Mouse (Mus musculus) liver (tissue): ENCODE measurements around the gene Smad1.
A peak's percentile ranks its signal among the peaks of the same experiment; 100 is the strongest.

Source experiments
- DNase-seq: peaks from one replicate; pipeline ENCODE4 v3.0.0-alpha.2; 2020; ENCODE audit warnings: mixed read lengths

The Smad1 gene

DNA sequence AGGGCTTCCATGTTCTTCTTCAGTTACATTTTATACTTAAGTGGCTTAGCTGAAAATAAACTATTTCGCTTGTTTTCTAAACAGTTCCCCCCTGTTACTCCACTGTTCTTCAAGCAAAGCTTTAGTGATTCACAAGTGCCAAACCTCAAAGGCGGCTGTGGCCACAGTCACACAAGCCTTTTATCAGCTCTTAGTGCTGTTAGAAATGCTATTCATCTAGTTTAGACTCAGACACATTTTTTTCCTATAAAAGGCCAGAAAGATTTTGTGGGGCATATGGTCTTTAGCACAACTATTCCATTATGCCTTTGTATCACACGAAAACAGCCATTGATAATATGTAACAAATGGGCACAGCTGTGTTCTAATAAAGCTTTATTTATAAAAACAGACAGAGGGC lies 48.5 kb downstream of the Smad1 start:
- DNase-seq = no peak

DNA sequence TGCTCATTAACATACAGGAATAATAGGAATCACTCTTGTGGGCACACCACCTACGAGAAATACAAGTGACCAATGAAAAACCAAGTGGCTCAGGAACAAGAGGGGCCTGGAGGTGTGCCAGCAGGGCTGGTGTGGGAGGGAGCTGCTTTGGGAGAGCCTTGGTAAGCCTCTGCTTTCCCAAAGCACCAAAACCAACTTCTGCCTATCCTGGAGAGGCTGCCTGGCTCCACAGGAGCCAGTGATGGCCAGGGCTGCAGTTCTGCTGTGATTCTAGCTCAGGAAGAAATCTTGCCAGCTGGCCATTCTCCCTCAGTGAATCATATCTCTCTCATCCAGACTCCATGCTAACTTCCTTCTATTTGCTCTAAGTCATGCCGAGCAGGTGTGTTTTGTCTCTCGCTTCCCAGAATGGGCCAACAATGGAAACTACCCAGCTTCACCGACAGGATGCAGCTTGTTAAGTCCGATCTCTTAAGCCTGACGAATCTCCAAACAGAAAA lies 49.2 kb downstream of the Smad1 start:
- DNase-seq = no peak

DNA sequence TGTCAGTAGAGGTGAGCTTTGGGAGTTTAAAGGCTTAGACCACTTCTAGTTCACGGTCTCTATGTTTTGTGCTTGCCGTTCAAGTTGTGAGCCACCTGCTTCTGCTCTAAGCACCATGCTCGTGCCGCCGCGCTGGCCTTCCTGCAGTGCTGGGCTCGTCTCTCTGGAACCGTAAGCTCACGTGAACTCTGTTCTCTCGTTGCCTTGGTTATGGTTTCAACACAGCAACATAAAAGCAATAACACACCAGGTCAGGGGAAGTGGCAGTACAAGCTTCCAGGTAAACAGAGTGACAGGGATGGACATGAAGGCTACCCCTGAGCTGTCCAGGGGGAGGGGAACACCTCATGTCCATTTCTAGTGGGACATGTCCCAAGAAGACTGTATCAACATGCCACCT lies 52.9 kb downstream of the Smad1 start:
- DNase-seq = no peak

DNA sequence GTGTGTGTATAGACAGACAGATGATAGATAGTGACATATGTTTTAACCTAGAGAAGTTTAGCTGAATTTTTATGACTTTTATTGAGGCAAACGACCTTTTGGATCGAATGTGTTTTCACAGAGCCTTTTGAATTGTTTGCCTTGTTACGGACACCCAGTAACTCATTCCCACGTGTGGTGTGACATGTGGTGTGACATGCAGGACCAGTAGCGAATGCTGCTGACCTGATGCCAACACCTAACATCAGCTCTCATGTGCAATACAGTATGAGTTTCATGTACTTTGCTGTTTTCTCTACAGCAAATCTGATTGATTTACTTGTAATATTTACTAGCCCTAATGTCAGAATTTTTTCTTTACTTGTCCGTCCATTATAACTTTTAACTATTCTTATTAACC lies 53.5 kb downstream of the Smad1 start:
- DNase-seq = no peak

DNA sequence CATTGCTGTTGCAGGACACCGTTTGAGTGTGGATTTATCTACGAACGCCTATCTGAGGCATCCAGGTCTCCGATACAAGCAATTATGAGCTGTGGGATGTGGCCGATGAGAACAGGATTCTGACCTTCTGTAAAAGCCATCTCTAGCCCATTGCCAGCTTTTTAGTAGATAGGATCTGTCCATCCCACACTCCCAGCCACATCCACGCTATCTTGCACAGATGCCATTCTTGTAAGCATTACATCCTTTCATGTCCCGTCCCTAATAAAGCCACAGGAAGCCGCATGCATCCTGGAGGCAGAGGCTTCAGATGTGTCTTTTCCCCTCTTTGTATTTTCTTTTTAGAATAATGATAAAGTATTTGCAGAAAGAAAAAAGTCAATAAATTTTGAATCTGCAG lies 58.1 kb downstream of the Smad1 start:
- no peak for DNase-seq

DNA sequence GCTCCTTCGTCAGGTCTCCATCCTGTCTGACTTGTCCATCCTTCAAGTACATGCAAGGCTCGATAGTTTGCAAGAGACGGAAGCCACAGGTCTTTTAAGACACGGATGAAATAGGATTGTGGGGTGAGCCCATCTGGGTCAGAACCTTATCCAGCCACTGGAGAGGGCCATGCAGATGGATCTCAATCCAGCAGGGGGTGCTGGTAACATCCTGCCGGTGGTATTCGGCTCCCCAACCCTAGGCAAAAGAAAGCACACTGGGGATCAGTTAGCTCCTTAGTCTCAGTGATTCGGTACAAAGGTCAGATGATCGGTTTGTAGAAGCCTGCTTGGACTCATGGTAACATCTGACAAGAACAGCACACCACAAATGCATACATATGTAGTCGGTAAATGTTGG lies 59.8 kb downstream of the Smad1 start:
- no peak for DNase-seq

DNA sequence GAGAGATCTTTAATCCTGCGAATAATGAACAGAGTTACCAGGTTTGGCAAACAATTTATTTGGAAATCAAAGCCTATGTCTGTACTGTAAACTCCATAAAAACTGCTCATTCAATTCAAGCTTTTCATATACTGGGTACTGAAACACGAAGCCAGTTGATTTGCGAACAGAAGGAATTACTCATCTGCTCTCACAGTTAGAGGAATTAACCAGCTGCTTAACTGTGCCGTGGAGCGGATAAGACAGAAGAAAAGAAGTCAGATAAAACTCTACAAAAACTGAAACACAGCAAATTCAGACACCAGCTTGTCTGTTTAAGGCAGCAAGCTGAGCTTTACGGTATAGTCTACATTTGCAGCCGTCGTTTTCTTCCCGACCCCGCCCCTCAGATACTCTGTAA lies 60.7 kb downstream of the Smad1 start:
- DNase-seq = no peak

DNA sequence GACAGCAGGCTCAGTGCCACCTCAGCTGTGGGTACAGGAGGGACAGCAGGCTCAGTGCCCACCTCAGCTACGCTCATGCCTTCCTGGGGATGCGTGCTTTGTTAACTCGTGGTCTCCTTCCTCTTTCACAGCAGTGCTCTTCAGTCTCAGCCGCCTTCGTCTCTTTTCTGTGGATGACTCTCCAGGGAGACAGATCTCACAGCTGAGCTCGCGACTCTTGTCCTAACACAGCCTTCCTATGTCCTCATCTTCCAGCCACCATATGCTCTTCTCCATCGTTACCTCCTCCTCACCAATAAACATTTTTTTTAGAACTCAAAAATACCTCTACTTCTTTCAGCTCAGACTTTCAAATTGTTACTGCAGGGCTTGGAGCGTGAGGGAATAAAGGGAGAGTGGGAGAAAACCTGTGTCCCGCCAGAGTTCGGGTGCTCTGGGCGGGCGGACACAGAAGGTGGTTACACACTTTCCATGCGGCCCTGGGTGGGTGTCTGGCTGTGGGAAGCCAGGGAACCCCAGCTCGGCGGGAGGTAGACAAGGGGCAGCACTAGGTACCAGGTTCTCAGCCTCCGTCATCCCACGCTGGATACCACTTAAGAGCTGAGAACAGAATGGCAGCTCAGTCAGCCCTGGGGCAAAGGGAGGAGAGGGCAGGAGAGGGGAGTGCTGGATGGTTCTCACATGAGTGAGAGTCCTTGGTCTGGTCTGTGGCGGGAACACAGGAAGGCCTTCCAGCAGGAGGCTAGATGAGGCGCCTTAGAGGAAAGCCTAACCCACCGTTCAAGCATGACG lies 67.0 kb downstream of the Smad1 start:
- DNase-seq = no peak

DNA sequence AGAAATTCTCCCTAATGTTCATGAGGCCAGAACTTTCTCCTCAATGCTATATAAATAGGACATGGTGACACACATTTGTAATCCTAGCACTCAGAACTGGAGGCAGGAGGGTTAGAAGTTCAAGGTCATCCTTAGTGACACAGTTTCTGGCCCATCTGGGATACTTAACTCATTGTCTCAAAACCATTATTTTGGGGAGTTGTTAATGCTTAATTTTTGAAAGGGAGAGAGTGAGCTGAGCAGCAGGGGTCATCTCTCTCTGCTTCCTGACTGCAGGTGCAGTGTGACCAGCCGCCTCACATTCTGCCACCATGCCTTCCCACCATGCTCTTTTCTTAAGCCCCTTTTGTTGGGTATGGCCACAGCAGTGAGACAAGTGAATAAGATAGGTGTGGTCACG lies 67.7 kb downstream of the Smad1 start:
- DNase-seq = no peak

DNA sequence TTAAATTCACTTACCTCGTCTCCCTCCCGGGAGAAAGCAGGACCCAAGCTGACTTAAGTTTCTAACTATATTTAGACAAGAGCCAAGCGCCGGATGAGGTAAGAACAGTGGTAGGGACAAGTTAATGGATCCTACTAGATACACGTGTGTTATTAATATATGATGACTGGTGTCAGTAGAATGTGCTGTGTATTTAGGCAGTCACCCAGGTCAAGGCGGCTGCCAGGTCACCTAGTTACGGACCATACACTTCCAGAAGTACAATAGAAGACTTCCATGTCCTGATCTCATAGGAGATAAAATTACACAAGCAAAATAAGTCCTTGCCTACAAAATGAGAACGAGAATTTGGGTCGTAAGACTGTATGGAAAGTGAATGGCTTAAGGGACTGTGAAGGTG lies 68.3 kb downstream of the Smad1 start:
- no peak for DNase-seq

DNA sequence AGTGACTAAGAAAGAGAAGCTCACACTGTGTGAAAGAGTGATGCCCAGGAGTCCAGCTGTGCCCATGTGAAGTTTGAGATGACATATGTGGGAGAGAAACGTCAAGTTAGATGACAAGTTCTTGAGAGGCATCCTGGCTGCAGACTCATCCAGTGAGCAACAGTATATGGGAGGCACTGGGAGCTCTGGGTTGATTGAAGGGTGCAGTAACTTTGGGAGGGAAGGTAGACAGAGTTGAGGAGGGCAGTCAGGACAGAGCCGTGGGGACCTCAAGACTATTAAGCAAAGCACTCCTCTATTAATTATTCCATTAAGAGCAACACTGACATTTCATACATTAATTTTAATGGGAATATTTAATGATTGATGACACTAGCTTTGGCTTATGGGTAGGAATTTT lies 69.6 kb downstream of the Smad1 start:
- no peak for DNase-seq

DNA sequence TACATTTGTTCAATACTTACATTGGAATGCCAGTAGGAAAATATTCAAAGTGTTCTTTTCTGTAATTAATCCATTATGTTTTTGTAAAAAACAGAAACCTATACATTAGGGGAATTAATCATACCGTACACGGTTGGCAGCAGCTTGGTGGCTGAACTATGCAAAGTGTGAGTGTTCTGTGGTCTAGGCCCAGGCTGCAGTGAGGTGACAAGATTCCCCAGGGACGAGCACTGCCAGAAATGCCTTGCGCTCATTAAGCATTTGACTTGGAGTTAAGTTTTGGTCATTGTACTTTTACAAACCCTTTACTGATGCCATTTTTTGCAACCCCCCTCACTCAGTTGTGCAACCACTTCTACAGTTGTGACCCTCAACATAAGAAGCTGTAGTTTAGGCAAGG lies 70.1 kb downstream of the Smad1 start:
- no peak for DNase-seq

DNA sequence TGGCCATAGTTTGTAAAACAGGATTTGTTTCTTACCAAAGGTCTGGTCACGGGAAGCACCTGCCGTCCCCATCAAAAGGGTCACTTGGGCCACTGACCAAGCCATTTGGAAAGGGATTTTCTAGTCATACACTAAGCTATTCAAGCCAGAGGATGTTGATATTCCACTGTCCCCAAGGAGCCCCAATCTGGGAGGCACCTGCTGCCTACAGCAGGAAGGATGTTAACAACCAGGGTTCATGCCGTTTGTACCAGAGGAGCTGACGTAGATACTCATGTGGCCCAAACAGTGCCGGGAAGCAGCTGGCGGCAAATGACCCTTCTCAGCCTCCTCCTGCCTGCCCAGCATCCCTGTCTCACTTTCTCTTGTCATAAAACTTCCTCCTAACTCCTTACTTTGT lies 73.8 kb downstream of the Smad1 start:
- no peak for DNase-seq

DNA sequence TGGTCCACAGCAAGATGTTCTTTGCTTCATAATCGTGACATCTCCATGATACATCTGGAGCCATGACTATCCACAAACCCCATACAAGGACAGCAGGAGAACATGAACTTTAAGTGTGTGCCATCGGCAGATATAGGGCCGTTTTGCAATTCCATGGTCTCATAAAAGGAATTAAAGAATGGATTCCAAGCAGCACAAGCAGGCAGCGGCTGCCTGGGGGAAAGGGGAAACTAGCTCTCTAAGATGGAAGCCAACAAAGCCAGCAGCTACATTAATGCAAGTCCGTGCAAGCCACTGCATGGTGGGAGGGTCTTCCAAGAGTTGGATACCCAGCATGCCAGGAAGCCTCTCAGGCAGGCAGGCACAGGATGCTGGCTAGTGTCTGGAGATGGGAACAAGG lies 74.4 kb downstream of the Smad1 start:
- no peak for DNase-seq

DNA sequence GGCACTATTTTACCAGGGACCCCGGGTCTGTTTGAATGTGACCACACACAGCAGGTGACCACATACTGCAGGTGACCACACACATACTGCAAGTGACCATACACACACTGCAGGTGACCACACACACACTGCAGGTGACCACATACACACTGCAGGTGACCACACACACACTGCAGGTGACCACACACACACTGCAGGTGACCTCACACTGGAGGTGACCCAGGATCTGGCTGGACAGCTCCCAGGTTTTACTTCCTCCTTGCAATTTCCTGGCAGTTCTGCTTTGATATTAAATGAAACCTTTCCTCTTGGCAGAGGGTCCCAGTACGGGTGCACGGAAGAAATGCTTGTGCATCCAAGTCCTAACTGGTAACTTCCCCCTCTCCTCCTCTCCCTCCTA lies 75.3 kb downstream of the Smad1 start:
- DNase-seq = no peak

DNA sequence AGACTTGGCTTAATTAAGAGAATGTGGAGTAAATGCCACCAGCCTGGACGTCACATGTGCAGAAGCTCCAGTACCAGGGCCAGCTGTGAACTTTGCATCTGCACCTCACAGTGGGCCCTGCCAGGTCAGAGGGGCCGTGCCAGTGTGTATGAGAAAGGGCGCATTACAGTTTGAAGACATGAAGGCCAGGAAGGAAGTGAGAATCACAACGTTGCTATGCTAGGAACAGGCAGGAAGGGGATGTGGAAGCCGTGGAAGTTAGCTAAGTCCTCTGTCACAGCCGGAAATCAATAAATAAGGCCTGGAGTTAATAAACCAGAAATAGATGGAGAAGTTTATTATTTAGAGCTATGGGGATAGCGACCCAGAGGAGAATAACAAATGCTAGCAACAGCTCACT lies 76.2 kb downstream of the Smad1 start:
- DNase-seq = no peak

DNA sequence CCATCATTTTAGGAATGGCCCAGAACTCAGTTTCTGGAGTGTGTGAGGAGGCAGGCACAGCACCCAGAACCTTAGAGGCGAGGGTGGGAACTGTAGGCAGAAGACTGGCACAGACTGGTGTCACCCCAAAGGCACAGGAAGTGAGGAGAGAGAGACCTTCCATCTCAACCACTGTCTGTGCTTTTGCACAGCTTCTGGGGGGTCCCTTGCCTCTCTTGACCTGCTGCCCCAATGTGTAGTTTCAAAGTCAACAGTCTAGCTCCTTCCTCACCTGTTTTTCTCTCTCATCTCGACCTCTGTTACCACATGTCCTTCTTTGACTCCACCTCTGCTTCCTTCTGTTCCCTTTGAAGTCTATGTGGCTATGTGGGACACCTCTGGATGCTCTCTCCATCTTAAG lies 88.5 kb downstream of the Smad1 start:
- DNase-seq = no peak

DNA sequence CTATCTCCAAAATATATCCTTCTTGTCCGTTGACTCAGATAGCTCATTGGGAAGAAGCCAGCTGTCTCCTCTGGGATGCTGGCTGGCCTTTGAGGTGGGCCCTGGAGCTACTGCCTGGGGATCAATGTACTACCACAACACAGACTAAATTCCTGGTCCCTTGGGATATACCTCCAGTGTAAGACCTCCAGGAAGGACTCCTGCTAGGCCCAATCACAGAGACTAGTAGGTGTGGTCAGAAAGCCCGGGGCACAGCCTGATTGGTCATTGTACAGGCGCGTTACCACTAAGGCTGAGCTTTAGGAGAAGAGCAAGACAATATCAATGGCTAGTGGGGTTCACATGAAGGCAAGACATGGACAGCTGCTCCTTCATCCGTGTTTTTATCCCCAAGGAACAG lies 93.4 kb downstream of the Smad1 start:
- DNase-seq = no peak

DNA sequence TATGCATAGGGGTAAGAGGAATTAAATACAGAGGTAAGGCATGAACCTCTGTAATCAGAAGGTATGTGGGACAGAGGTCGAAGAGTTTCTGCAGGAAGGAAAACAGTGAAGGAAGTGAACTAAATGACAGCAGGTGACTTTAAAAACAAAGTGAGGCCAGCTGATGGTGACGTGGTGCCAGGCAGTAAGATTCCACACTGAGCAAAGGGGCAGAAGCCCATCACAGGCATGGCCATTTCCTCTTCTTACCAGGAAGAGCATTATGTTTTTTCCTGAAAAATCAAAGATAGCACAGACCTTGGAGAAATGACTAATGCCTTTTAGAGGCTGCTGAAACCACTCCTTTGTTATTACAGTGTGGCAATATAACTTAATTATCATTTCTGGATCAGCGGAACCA lies 97.8 kb downstream of the Smad1 start:
- DNase-seq = no peak

DNA sequence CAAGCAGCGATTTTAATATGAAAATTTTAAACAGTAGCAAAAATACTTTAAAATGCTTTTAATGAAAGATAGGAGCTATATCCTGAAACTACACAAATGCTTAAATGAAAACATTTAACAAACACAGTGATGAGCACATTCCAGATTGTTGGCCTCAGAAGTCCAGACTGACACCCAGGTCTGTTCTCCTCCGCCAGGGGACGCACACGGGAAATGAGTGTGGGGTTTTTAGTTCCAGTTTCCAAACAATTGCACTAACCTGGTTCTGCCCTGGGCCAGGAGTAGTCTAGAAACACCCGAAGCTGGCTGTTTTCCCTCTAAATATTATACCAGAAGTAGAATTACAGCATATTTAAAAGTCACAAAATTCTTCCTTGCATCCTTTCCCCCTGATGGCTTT lies 99.6 kb downstream of the Smad1 start:
- DNase-seq = no peak

DNA sequence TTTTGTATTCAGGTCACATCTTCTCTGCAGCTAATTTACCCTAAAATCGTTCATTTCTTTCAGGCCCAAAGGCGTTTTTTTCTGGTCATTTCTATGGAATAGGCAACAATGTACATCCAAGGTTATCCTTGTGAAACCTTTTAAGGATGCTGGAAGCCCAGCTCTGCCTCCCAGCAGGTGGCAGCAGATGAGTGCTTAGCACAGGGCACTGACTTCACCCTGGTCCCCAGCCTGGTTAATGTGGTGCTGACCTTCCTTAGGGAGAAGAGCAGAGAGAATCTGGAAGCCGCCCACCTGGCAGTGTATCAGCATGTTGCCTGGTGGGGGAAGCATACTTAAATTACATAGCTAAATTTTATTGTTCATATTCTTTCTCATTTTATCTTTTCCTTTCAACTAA lies 101.6 kb downstream of the Smad1 start:
- peak; percentile 58 for DNase-seq

DNA sequence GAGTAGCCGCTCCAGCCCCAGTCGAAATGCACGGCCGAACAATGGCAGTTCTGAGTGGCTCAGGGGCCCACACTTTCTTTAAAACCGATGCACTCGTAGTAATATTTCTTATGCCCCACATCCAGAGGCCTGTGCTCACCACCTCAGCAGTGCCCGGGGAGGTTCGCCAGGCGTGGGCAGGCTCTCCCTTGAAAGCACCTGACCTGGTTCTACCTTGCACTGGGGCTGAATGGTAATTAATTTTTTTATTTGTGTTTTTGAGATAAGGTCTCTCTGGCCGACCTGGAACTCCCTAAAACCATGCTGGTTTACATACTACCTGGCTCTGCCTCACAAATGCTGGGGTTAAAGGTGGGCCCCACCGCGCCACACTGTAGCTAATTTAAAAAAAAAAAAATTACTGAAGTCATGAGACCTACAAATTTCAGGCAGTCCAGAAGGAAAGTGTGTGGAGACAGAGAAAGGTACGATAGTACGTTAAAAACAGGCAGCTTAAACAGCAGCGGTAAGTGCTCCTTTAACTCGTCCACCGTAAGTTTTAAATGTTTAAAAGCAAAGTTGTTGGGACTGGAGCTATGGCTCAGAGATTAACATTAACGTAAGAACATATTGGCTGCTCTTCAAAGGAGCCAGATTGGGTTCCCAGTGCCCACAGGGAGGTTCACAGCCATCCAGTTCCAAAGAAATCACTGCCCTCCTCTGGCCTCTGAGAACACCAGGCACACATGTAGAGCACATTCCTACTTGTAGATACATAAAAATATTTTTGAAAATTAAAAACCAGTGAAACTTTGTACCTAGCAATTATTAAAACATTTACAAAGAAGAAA lies 103.8 kb downstream of the Smad1 start:
- DNase-seq = no peak

DNA sequence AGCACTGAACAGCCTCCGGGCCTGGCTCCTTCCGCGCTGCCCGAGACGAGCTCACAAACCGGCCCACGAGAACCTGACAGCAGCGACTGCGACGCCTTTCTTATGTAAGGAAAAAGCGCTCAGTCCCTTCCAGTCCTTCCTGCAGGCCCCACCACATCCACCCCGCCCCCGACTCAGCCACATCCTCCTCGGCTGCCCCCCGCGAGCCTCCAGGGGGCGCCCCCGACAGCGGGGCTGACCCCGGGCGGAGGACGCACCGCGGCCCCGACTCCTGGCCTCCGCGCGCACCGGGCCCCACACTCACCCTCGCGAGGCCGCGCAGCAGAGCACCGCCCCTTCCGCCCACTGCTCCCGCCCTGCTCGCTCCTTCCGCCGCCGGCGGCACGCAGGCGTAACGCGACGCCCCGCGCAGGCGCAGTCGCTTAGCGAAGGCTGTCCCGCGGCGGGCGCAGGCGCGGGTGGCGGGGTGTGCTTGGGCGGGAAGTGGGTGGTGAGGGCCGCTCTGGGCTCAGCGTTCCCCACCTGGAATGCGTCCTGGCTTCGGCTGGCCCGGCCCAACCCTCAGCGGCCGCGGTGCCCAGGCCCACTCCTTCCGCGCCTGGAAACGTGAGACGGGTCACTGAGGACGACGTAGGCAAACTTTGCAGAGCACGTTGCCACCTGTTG lies 104.6 kb downstream of the Smad1 start, which contains the start of gene Mmaa:
TSS of gene Mmaa (minus strand) at position 328 of the 666 bp plus-strand sequence.
- DNase-seq = peak; percentile 97

DNA sequence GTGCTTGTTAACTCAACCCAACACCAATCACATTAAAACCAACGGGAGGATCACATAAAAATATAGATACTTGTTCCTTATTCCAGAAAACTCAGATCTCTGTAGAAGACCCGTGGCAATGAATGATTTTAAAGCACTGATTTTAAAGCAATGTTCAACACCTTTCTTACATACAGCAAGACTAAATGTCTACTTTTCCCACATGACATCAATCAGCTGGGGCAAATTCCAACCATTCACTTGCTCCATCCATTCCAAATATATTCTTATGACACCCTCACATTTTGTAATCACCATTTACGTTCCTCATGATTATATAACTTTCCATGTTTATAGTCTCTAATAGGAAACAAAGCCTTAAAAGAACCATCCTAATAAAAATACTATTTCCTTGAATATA lies 105.5 kb downstream of the Smad1 start:
- no peak for DNase-seq
